Mouse (Mus musculus): ENCODE measurements around the gene Gdf7. TPM values are rescaled to one million over a fixed set of nuclear protein-coding genes. Genes with fewer than 3 reads are reported as not detected.

Gdf7 gene
- total RNA-seq, 2 experiments from 2014 or later, result 0.48 to 0.63 TPM

DNA sequence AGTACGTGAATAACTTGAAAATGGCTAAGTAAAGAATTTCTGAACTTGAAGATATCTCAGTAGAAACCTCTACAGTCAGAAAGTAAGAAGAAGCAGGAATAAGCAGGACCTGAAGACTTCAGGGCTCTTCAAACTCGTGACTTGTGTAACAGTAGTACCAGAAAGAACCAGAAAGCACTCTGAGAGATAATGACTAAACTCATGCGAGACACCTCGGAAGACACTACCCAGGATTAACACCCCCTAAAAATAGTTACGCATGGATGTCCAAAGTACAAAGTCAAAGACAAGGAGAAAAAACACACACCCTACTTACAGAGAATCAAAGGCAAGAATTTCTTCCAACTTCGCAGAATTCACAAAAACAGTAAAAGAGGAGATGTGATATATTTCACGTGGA lies 35.4 kb downstream of the Gdf7 start:
- intact Hi-C loops (cut with DNase I), result no loop called here

GRCm38 (mm10) chr12:8260297-8260696 lies 41.5 kb downstream of the Gdf7 start:
- intact Hi-C loops (cut with DNase I), result no loop called here
- DNase-seq (ENCODE audit: low spot score in 2 of 2), result no peak

More for the DNA sequence above, 35.4 kb downstream of the Gdf7 start:
- no peak for DNase-seq (ENCODE audit: low spot score in 2 of 2)

Other genes starting within 250 kb of the Gdf7 start
- 10 to 100 TPM; 39.8 to 42.3 TPM for gene Ldah, start 93.8 kb downstream of the Gdf7 start, total RNA-seq (2021)
- gene Hs1bp3, start 11.5 kb upstream of the Gdf7 start, total RNA-seq (2021), result 10 to 100 TPM; 10.6 to 11.0 TPM
- gene Rhob, start 198.1 kb upstream of the Gdf7 start, total RNA-seq (2021), result 100 to 1,000 TPM; 287 to 352 TPM

Data from left cerebral cortex, postnatal 14 days (tissue).